Mouse (Mus musculus): ENCODE data around the gene Ica1l. TPM values are rescaled to one million over a fixed set of nuclear protein-coding genes. Genes with fewer than 3 reads are reported as not detected.
A peak's percentile ranks its signal among the peaks of the same experiment; 100 is the strongest.

Ica1l gene
- polyA plus RNA-seq, 1 experiment from 2014 or later = 0.84 TPM

DNA sequence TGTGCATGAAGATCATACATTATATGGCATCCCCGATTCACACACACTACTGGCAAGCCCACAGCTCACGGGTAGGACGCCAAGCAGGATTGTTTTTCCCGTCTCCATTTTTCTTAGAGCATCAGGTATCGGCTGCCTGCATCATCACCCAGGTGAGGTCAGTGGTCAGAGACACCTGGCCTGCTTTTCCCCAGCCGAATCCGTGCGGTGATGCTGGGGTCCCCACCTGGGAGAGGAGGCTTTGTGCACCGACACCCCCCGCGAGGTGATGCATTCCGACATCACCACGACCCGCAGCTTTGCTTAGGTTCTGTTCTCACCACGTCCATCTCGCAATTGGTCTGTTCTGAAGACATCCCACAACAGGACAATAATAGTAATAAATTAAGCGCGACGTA is 587 bp downstream of the Ica1l start:
- H3K27ac ChIP-seq (replicated peaks; ENCODE audit: low read depth, low read length) = no peak overlapping the region
- H3K4me3 ChIP-seq (ENCODE audit: low read depth, low read length) = peak overlapping the region; percentile 58
- H3K27me3 ChIP-seq (ENCODE audit: control insufficient read depth, insufficient read depth, low read length) = peaks cover 5% of the 10 kb centered on the region
- peak overlapping the region; percentile 90 for H3K4me2 ChIP-seq (ENCODE audit: low read depth, severe bottlenecking)
- 3% methylated on average over 19 of the region's 19 CpGs for WGBS
- no peak for DNase-seq (ENCODE audit: low spot score)
- peak; percentile 39; the same call in 1 of the 2 replicates for ATAC-seq (ENCODE audit: insufficient number of reproducible peaks, low FRiP score, low TSS enrichment, low read depth)
- H3K9me3 ChIP-seq (ENCODE audit: control insufficient read depth, low read length) = no peaks in the 10 kb centered on the region
- H3K4me1 ChIP-seq (ENCODE audit: control insufficient read depth, insufficient read depth, low read length) = no peaks in the 10 kb centered on the region
- peak overlapping the region; percentile 77 for H3K9ac ChIP-seq (ENCODE audit: low read length)
- H3K36me3 ChIP-seq (ENCODE audit: control insufficient read depth, insufficient read depth, low read length) = no peaks in the 10 kb centered on the region

DNA sequence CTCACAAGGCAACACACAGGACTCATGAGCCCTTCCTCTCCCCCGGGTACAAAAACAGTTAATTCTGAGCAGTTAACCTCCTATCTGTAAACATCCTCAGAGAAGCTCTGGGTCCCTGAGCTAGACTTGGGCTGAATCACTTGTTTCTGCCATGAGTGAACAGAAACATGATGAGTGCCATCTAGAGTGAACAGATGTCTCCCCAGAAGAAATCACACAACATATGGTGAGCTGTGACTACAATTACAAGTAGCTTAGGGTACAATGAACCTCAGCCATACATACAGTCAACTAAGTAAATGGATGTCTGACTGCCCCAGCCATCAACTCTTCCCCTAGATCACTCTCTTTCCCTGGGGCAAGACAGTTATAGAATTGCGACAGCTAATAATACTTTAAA is 7.9 kb downstream of the Ica1l start:
- no peak overlapping the region for H3K9ac ChIP-seq (ENCODE audit: low read length)
- H3K27ac ChIP-seq (replicated peaks; ENCODE audit: low read depth, low read length) = no peak overlapping the region
- no peaks in the 10 kb centered on the region for H3K4me1 ChIP-seq (ENCODE audit: control insufficient read depth, insufficient read depth, low read length)
- ATAC-seq (ENCODE audit: insufficient number of reproducible peaks, low FRiP score, low TSS enrichment, low read depth) = no peak
- H3K9me3 ChIP-seq (ENCODE audit: control insufficient read depth, low read length) = no peaks in the 10 kb centered on the region
- no peaks in the 10 kb centered on the region for H3K27me3 ChIP-seq (ENCODE audit: control insufficient read depth, insufficient read depth, low read length)
- 89% methylated on average over 2 of the region's 2 CpGs for WGBS
- H3K4me3 ChIP-seq (ENCODE audit: low read depth, low read length) = no peak overlapping the region
- DNase-seq (ENCODE audit: low spot score) = no peak
- H3K36me3 ChIP-seq (ENCODE audit: control insufficient read depth, insufficient read depth, low read length) = no peaks in the 10 kb centered on the region
- H3K4me2 ChIP-seq (ENCODE audit: low read depth, severe bottlenecking) = no peak overlapping the region

DNA sequence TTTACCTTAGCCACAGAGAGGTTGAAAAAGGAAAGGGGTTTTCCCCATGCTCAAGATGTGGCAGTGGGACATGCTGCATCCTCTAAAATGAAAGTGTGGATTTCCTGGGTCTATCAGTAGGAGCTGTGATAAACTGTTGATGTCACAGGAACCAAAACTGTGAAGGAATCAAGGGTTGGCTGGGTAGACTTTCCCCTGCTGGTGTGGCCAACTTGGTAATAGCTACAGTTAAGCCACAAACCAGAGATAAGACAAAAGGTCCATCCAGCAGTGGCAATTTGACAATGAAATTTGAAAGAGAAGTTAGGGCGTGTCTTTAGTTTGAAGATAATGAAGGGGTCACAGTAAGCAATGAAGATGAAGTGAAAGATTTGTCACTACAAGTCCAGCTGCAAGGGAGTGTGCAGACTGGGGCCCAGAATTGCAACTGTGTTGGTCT is 25.9 kb downstream of the Ica1l start:
- no peaks in the 10 kb centered on the region for H3K27me3 ChIP-seq (ENCODE audit: control insufficient read depth, insufficient read depth, low read length)
- no peak for DNase-seq (ENCODE audit: low spot score)
- no peaks in the 10 kb centered on the region for H3K36me3 ChIP-seq (ENCODE audit: control insufficient read depth, insufficient read depth, low read length)
- H3K9me3 ChIP-seq (ENCODE audit: control insufficient read depth, low read length) = no peaks in the 10 kb centered on the region
- H3K4me2 ChIP-seq (ENCODE audit: low read depth, severe bottlenecking) = no peak overlapping the region
- no peak overlapping the region for H3K4me3 ChIP-seq (ENCODE audit: low read depth, low read length)
- H3K4me1 ChIP-seq (ENCODE audit: control insufficient read depth, insufficient read depth, low read length) = no peaks in the 10 kb centered on the region
- H3K9ac ChIP-seq (ENCODE audit: low read length) = no peak overlapping the region
- H3K27ac ChIP-seq (replicated peaks; ENCODE audit: low read depth, low read length) = no peak overlapping the region
- no peak for ATAC-seq (ENCODE audit: insufficient number of reproducible peaks, low FRiP score, low TSS enrichment, low read depth)
- WGBS = 90% methylated on average over 1 of the region's 1 CpGs

DNA sequence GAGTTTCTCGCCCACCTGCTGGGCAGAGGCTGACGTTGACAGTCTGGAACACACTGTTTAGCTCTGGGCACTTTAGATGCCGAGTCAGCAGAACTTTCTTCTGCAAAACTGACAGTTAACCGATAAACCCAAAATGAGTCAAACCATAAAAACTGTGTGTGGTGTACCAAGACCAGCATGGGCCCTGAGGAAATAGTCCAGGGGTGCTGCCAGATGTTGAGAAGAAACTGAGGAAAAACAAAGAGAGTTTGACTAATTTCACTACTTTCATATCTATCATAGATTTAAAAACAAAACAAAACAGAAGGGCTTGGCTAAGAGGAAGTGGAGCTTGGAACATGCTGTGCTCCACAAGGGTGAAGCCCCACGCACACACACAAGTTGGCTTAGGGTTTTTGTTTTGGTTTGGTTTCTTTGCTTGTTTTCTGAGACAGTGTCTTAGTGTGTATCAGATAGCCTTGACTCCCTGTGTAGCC is 26.8 kb downstream of the Ica1l start:
- no peaks in the 10 kb centered on the region for H3K36me3 ChIP-seq (ENCODE audit: control insufficient read depth, insufficient read depth, low read length)
- no peaks in the 10 kb centered on the region for H3K9me3 ChIP-seq (ENCODE audit: control insufficient read depth, low read length)
- no peaks in the 10 kb centered on the region for H3K4me1 ChIP-seq (ENCODE audit: control insufficient read depth, insufficient read depth, low read length)
- DNase-seq (ENCODE audit: low spot score) = no peak
- H3K4me2 ChIP-seq (ENCODE audit: low read depth, severe bottlenecking) = no peak overlapping the region
- H3K27ac ChIP-seq (replicated peaks; ENCODE audit: low read depth, low read length) = no peak overlapping the region
- no peak overlapping the region for H3K9ac ChIP-seq (ENCODE audit: low read length)
- ATAC-seq (ENCODE audit: insufficient number of reproducible peaks, low FRiP score, low TSS enrichment, low read depth) = no peak
- no peaks in the 10 kb centered on the region for H3K27me3 ChIP-seq (ENCODE audit: control insufficient read depth, insufficient read depth, low read length)
- WGBS = 74% methylated on average over 5 of the region's 5 CpGs
- no peak overlapping the region for H3K4me3 ChIP-seq (ENCODE audit: low read depth, low read length)

DNA sequence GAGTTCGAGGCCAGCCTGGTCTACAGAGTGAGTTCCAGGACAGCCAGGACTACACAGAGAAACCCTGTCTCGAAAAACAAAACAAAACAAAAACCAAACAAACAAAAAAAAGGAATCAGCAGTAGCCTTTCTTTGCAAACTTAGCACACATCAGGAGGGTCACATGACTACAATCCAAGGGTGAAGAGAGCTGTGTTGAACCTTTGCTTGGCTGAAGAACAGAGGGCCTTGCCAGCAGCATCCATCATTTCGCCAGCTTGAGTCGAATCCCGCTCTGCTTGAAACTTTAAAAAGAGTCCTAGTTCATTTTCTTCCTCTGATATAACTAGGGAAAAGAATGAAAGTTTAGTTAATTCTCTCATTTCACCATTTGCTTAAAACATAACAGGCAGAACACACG is 27.5 kb downstream of the Ica1l start:
- ATAC-seq (ENCODE audit: insufficient number of reproducible peaks, low FRiP score, low TSS enrichment, low read depth) (no peak), DNase-seq (ENCODE audit: low spot score) (no peak)
- Histone ChIP-seq H3K36me3 (ENCODE audit: control insufficient read depth, insufficient read depth, low read length) (no peaks in the 10 kb centered on the region), H3K9me3 (ENCODE audit: control insufficient read depth, low read length) (no peaks in the 10 kb centered on the region), H3K4me1 (ENCODE audit: control insufficient read depth, insufficient read depth, low read length) (no peaks in the 10 kb centered on the region), H3K4me3 (ENCODE audit: low read depth, low read length) (no peak overlapping the region), H3K9ac (ENCODE audit: low read length) (no peak overlapping the region), H3K27ac (replicated peaks; ENCODE audit: low read depth, low read length) (no peak overlapping the region), H3K27me3 (ENCODE audit: control insufficient read depth, insufficient read depth, low read length) (no peaks in the 10 kb centered on the region), H3K4me2 (ENCODE audit: low read depth, severe bottlenecking) (no peak overlapping the region)
- 90% methylated on average over 6 of the region's 6 CpGs for WGBS

DNA sequence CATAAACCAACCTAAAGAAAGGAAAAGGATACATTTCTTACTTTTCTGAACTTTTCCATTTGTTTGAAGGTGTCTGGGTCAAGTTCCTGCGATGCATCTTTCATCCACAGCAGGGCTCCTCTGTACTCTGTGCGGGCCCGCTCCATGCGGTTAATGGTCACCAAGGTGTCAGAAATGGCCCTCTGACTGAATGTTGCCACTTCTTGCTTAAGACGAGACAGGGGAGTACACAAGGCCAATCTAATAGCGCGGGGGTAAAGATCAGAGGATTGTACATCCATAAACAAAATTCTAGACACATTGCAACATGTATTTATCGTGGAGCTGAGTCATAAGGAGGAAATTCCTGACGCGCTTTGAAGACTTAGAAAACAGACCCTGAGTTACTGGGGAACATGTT is 29.2 kb downstream of the Ica1l start:
- ATAC-seq (ENCODE audit: insufficient number of reproducible peaks, low FRiP score, low TSS enrichment, low read depth) (no peak), DNase-seq (ENCODE audit: low spot score) (no peak)
- no peaks in the 10 kb centered on the region for H3K27me3 ChIP-seq (ENCODE audit: control insufficient read depth, insufficient read depth, low read length)
- no peaks in the 10 kb centered on the region for H3K9me3 ChIP-seq (ENCODE audit: control insufficient read depth, low read length)
- 89% methylated on average over 10 of the region's 10 CpGs for WGBS
- H3K27ac ChIP-seq (replicated peaks; ENCODE audit: low read depth, low read length) = no peak overlapping the region
- H3K36me3 ChIP-seq (ENCODE audit: control insufficient read depth, insufficient read depth, low read length) = no peaks in the 10 kb centered on the region
- H3K4me3 ChIP-seq (ENCODE audit: low read depth, low read length) = no peak overlapping the region
- no peak overlapping the region for H3K4me2 ChIP-seq (ENCODE audit: low read depth, severe bottlenecking)
- H3K9ac ChIP-seq (ENCODE audit: low read length) = no peak overlapping the region
- no peaks in the 10 kb centered on the region for H3K4me1 ChIP-seq (ENCODE audit: control insufficient read depth, insufficient read depth, low read length)

DNA sequence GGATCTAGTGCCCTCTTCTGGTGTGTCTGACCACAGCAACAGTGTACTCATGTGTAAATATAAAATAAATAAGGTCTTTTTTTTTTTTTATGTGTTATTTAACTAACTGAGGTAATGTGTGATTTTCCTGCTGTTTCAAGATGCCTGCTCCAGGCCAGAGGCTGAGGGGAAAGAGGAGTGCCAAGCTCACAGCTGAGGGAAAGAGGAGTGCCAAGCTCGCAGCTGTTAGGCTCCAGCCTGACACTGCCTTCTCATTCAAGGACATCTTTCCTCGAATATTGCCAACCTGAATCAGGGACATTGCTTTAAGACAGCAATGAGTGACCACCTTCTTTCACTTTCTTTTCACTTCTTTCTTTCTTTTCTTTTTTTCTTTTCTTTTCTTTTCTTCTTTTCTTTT is 34.2 kb downstream of the Ica1l start:
- H3K9me3 ChIP-seq (ENCODE audit: control insufficient read depth, low read length) = no peaks in the 10 kb centered on the region
- no peak overlapping the region for H3K27ac ChIP-seq (replicated peaks; ENCODE audit: low read depth, low read length)
- DNase-seq (ENCODE audit: low spot score) (no peak), ATAC-seq (ENCODE audit: insufficient number of reproducible peaks, low FRiP score, low TSS enrichment, low read depth) (no peak)
- H3K4me2 ChIP-seq (ENCODE audit: low read depth, severe bottlenecking) = no peak overlapping the region
- no peaks in the 10 kb centered on the region for H3K36me3 ChIP-seq (ENCODE audit: control insufficient read depth, insufficient read depth, low read length)
- 88% methylated on average over 2 of the region's 2 CpGs for WGBS
- no peak overlapping the region for H3K4me3 ChIP-seq (ENCODE audit: low read depth, low read length)
- H3K4me1 ChIP-seq (ENCODE audit: control insufficient read depth, insufficient read depth, low read length) = no peaks in the 10 kb centered on the region
- no peaks in the 10 kb centered on the region for H3K27me3 ChIP-seq (ENCODE audit: control insufficient read depth, insufficient read depth, low read length)
- no peak overlapping the region for H3K9ac ChIP-seq (ENCODE audit: low read length)

DNA sequence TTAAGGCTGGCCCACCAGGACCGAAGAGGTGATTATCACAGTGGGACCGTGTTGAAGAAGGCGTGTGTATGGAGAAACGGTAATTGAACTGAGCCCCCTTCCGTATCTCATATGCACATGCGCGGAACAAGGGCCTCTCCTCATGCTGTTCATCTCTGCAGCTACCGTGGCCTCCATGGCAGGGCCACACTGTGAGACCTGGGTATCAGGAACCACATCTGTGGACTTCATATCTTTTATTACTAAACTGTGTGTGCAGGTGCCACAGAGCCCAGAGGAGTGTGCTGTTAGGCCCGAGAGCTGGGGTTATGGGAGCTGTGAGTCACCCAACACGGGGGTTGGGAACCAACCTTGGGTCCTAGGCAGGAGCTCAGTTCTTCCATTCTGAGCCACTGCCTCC is 35.6 kb downstream of the Ica1l start:
- Histone ChIP-seq H3K27ac (replicated peaks; ENCODE audit: low read depth, low read length) (no peak overlapping the region), H3K27me3 (ENCODE audit: control insufficient read depth, insufficient read depth, low read length) (no peaks in the 10 kb centered on the region)

DNA sequence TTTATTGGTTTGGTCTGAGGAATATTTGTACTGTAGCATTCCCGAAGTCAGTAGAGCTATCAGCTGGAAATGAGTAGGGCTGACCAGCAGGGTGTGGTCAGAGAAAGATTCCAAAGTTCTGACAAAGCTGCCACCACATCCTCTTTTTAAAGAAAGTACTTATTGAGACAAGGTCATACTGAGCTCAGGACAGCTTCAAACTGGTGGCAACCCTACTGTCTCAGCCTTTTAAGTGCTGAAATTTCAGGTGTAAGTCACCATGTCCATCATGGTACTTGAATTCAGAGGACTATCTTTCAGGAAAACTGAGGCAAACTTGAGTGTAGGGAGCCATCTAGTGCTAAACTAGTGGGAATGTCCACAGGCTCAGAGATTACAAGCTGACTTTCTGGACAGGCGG is 42.7 kb downstream of the Ica1l start:
- Histone ChIP-seq H3K27ac (replicated peaks; ENCODE audit: low read depth, low read length) (no peak overlapping the region), H3K27me3 (ENCODE audit: control insufficient read depth, insufficient read depth, low read length) (no peaks in the 10 kb centered on the region), H3K4me2 (ENCODE audit: low read depth, severe bottlenecking) (no peak overlapping the region), H3K36me3 (ENCODE audit: control insufficient read depth, insufficient read depth, low read length) (no peaks in the 10 kb centered on the region), H3K4me3 (ENCODE audit: low read depth, low read length) (no peak overlapping the region), H3K9ac (ENCODE audit: low read length) (no peak overlapping the region), H3K4me1 (ENCODE audit: control insufficient read depth, insufficient read depth, low read length) (no peaks in the 10 kb centered on the region), H3K9me3 (ENCODE audit: control insufficient read depth, low read length) (no peaks in the 10 kb centered on the region)
- DNase-seq (ENCODE audit: low spot score) (no peak), ATAC-seq (ENCODE audit: insufficient number of reproducible peaks, low FRiP score, low TSS enrichment, low read depth) (no peak)
- WGBS = 75% methylated on average over 2 of the region's 2 CpGs

More for the DNA sequence above, 35.6 kb downstream of the Ica1l start:
- Histone ChIP-seq H3K4me3 (ENCODE audit: low read depth, low read length) (no peak overlapping the region), H3K9ac (ENCODE audit: low read length) (no peak overlapping the region), H3K9me3 (ENCODE audit: control insufficient read depth, low read length) (no peaks in the 10 kb centered on the region), H3K36me3 (ENCODE audit: control insufficient read depth, insufficient read depth, low read length) (no peaks in the 10 kb centered on the region), H3K4me1 (ENCODE audit: control insufficient read depth, insufficient read depth, low read length) (no peaks in the 10 kb centered on the region), H3K4me2 (ENCODE audit: low read depth, severe bottlenecking) (no peak overlapping the region)
- DNase-seq (ENCODE audit: low spot score) = no peak
- 86% methylated on average over 10 of the region's 10 CpGs for WGBS
- no peak for ATAC-seq (ENCODE audit: insufficient number of reproducible peaks, low FRiP score, low TSS enrichment, low read depth)

All from limb, embryonic 11.5 days (tissue).